Mouse (Mus musculus): ENCODE measurements around the gene Gm28048. TPM values are rescaled to one million over a fixed set of nuclear protein-coding genes. Genes with fewer than 3 reads are reported as not detected.

Gm28048 gene
- polyA plus RNA-seq, 1 experiment from 2014 or later: 9.4 TPM

DNA sequence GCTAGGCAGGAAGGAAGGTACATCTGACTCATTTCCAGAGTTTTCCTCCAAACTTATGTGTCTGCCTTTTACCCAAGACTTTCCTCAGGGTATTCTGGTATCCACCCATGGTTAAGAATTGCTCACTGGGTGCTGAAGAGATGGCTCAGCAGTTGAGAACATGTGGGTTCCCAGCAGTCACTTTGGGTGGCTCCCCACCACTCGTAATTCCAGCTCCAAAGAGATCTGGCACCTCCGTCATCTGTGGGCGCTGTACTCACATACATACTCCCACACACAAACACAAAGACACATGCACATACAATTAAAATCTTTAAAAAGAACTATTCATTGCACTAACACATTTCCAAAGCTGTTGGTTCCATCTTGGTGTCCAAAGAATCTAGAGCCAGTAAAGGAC, 92.7 kb downstream of the Gm28048 start:
- no peak overlapping the region for H3K4me3 ChIP-seq
- H3K27me3 ChIP-seq (replicated peaks): no peaks in the 10 kb centered on the region
- 95% methylated on average over 3 of the region's 3 CpGs for WGBS
- no peaks in the 10 kb centered on the region for H3K36me3 ChIP-seq
- no peaks in the 10 kb centered on the region for H3K9me3 ChIP-seq (replicated peaks)
- H3K9ac ChIP-seq: no peak overlapping the region
- H3K4me1 ChIP-seq (replicated peaks): peaks cover 10% of the 10 kb centered on the region
- no peak overlapping the region for H3K4me2 ChIP-seq
- no peak overlapping the region for H3K27ac ChIP-seq (ENCODE audit: poor library complexity, severe bottlenecking)
- no peak for ATAC-seq (ENCODE audit: insufficient number of reproducible peaks, low FRiP score)

GRCm38 (mm10) chr11:22886991-22887390, 94.9 kb downstream of the Gm28048 start:
- Histone ChIP-seq H3K27ac (ENCODE audit: poor library complexity, severe bottlenecking) (no peak overlapping the region), H3K27me3 (replicated peaks) (no peaks in the 10 kb centered on the region), H3K9me3 (replicated peaks) (no peaks in the 10 kb centered on the region), H3K4me2 (no peak overlapping the region), H3K4me1 (replicated peaks) (peaks cover 10% of the 10 kb centered on the region), H3K9ac (no peak overlapping the region), H3K4me3 (no peak overlapping the region), H3K36me3 (no peaks in the 10 kb centered on the region)
- WGBS: 87% methylated on average over 4 of the region's 4 CpGs
- no peak for ATAC-seq (ENCODE audit: insufficient number of reproducible peaks, low FRiP score)

DNA sequence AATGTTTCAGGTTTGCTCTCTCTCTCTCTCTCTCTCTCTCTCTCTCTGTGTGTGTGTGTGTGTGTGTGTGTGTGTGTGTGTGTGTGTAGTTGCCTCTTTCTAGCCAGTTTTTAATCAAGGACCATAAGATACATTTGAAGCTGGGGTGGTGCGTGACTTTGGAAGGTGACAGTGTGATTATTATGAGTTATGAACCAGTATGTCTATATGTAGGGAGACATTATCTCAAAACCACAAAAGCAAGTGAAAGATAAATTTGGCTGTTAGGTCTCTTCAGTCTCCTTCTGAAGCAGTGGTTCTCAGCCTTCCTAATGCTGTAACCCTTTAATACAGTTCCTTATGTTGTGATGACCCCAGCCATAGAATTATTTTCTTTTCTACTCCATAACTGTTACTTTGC, 96.5 kb downstream of the Gm28048 start:
- H3K4me2 ChIP-seq: no peak overlapping the region
- H3K4me1 ChIP-seq (replicated peaks): peaks cover 10% of the 10 kb centered on the region
- no peak overlapping the region for H3K9ac ChIP-seq
- no peak overlapping the region for H3K27ac ChIP-seq (ENCODE audit: poor library complexity, severe bottlenecking)
- no peaks in the 10 kb centered on the region for H3K36me3 ChIP-seq
- WGBS: 84% methylated on average over 1 of the region's 1 CpGs
- ATAC-seq (ENCODE audit: insufficient number of reproducible peaks, low FRiP score): no peak
- H3K9me3 ChIP-seq (replicated peaks): no peaks in the 10 kb centered on the region
- H3K4me3 ChIP-seq: no peak overlapping the region
- H3K27me3 ChIP-seq (replicated peaks): no peaks in the 10 kb centered on the region

GRCm38 (mm10) chr11:22883676-22884075, 98.2 kb downstream of the Gm28048 start:
- Histone ChIP-seq H3K9me3 (replicated peaks) (no peaks in the 10 kb centered on the region), H3K27ac (ENCODE audit: poor library complexity, severe bottlenecking) (no peak overlapping the region)
- WGBS: 75% methylated on average over 2 of the region's 2 CpGs

DNA sequence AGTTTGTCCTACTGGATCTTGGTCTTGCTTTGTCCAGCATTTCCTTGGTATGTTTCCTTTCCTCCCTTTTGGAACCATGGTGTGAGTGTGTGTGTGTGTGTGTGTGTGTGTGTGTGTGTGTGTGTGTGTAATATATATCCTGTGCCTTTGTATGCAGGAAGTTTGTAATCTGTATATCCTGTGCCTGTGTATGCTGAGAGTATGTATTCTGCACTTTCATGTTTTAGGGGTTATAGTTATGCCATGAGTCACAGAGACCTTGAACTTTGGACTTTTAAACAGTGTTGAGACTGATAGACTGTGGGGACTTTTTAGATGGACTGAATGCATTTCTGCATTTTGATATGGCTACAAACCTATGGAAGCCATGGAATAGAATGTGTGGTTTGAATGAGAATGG, 99.0 kb downstream of the Gm28048 start:
- H3K4me2 ChIP-seq: no peak overlapping the region
- no peak for ATAC-seq (ENCODE audit: insufficient number of reproducible peaks, low FRiP score)

More at GRCm38 (mm10) chr11:22883676-22884075, 98.2 kb downstream of the Gm28048 start:
- no peak for ATAC-seq (ENCODE audit: insufficient number of reproducible peaks, low FRiP score)
- H3K4me2 ChIP-seq: no peak overlapping the region
- H3K4me3 ChIP-seq: no peak overlapping the region
- no peak overlapping the region for H3K9ac ChIP-seq
- peaks cover 8% of the 10 kb centered on the region for H3K4me1 ChIP-seq (replicated peaks)
- no peaks in the 10 kb centered on the region for H3K36me3 ChIP-seq
- H3K27me3 ChIP-seq (replicated peaks): no peaks in the 10 kb centered on the region

DNA sequence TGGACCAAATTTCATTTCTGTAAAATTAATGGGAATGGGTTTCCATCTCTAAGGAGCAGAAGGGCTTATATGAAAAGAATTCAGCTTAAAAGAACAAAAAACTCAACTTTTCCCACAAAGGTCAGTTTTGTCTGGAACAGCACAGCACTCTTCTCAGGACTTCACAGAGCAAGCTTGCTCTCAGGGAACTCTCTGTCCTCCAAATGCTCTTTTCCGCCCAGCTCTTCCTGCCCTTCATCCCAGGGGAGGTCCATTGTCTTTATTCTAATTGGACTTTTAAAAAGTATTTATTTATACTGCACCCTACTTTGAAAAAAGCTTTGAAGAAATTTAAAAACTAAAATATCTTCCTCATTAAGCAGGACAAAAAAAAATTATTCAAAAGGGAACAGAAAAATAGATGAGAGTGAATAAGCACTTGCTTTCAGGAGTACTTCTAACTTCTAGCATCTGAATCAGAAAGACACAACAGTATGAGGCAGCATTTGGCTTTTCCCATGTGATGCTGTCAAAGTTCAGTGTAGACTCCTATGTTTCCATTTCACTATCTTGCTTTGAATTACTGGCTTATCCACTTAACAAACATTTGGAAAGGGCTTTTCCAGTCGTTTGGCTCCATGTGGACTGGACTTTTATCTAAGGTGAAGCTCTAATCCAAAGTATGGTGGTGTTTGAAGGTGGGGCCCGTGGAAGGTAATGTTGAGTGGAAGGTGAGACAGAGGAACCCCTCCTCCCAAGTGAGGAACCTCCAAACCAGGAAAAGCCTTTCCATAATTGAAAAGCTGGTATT, 101.3 kb downstream of the Gm28048 start:
- no peaks in the 10 kb centered on the region for H3K36me3 ChIP-seq
- H3K4me2 ChIP-seq: no peak overlapping the region
- no peak for ATAC-seq (ENCODE audit: insufficient number of reproducible peaks, low FRiP score)
- no peaks in the 10 kb centered on the region for H3K4me1 ChIP-seq (replicated peaks)
- H3K4me3 ChIP-seq: no peak overlapping the region
- H3K27ac ChIP-seq (ENCODE audit: poor library complexity, severe bottlenecking): no peak overlapping the region
- H3K9me3 ChIP-seq (replicated peaks): no peaks in the 10 kb centered on the region
- WGBS: 47% methylated on average over 3 of the region's 3 CpGs
- H3K9ac ChIP-seq: no peak overlapping the region
- no peaks in the 10 kb centered on the region for H3K27me3 ChIP-seq (replicated peaks)

More for the DNA sequence above, 99.0 kb downstream of the Gm28048 start:
- Histone ChIP-seq H3K4me3 (no peak overlapping the region), H3K9me3 (replicated peaks) (no peaks in the 10 kb centered on the region), H3K4me1 (replicated peaks) (peaks cover under 1% of the 10 kb centered on the region; the same call in 1 of the 2 replicates), H3K9ac (no peak overlapping the region), H3K27me3 (replicated peaks) (no peaks in the 10 kb centered on the region), H3K36me3 (no peaks in the 10 kb centered on the region), H3K27ac (ENCODE audit: poor library complexity, severe bottlenecking) (no peak overlapping the region)

- 89% methylated on average over 4 of the region's 4 CpGs for WGBS
- Histone ChIP-seq H3K36me3 (no peaks in the 10 kb centered on the region), H3K4me2 (no peak overlapping the region), H3K27me3 (replicated peaks) (no peaks in the 10 kb centered on the region), H3K27ac (ENCODE audit: poor library complexity, severe bottlenecking) (no peak overlapping the region), H3K4me3 (no peak overlapping the region), H3K9ac (no peak overlapping the region), H3K9me3 (replicated peaks) (no peaks in the 10 kb centered on the region), H3K4me1 (replicated peaks) (no peaks in the 10 kb centered on the region)
- ATAC-seq (ENCODE audit: insufficient number of reproducible peaks, low FRiP score): no peak
Measured at GRCm38 (mm10) chr11:22879645-22880044, 102.2 kb downstream of the Gm28048 start.

GRCm38 (mm10) chr11:22876680-22877330, 105.1 kb downstream of the Gm28048 start:
- Histone ChIP-seq H3K4me2 (no peak overlapping the region), H3K4me3 (no peak overlapping the region), H3K9me3 (replicated peaks) (no peaks in the 10 kb centered on the region), H3K27me3 (replicated peaks) (no peaks in the 10 kb centered on the region), H3K4me1 (replicated peaks) (0 out of 2 replicates have a peak, but pooled peaks cover 3% of the 10 kb centered on the region), H3K36me3 (no peaks in the 10 kb centered on the region), H3K9ac (no peak overlapping the region), H3K27ac (ENCODE audit: poor library complexity, severe bottlenecking) (no peak overlapping the region)
- ATAC-seq (ENCODE audit: insufficient number of reproducible peaks, low FRiP score): no peak
- 58% methylated on average over 3 of the region's 3 CpGs for WGBS

DNA sequence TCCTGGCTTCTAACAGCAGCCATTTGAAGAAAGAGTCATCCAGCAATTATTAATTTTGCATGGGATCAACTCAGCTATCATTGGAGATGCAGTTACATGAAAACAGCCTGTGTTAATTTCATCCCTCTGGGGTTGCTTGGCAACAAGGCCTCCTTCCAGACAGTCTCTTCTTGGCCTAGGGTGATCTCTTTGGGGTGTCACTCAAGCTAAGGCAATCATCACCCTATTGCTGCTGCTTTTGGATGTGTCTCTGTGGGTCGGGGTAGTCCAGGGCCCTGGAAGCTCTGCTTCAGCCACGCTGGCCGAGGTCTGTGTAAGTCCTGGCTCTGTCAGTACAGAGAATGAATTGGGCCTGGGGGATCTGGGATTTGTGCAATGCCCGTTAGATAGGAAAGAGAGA, 106.6 kb downstream of the Gm28048 start:
- WGBS: 77% methylated on average over 4 of the region's 4 CpGs

DNA sequence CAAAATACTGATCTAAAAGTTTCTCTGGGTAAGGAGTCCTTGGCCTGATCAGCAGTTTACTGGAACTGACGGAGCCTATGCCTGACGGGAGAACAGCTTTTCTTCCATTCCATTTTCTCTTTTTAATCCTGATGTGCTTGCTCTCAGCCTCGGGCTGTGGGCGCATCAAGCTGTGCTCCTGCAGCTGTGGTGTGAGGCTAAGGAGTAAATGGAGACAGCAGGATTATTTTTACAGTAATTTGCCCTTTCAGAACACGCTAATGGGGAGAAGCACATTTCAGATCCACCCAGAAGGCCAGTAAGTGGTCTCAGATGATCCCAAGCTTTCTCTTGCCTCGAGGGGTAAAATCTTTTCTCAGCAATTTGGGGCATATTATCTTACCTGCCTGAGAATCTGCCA, 107.1 kb downstream of the Gm28048 start:
- no peak overlapping the region for H3K4me2 ChIP-seq
- H3K4me1 ChIP-seq (replicated peaks): 0 out of 2 replicates have a peak, but pooled peaks cover 3% of the 10 kb centered on the region
- no peak overlapping the region for H3K27ac ChIP-seq (ENCODE audit: poor library complexity, severe bottlenecking)
- no peaks in the 10 kb centered on the region for H3K9me3 ChIP-seq (replicated peaks)
- no peaks in the 10 kb centered on the region for H3K36me3 ChIP-seq
- H3K4me3 ChIP-seq: no peak overlapping the region
- no peak overlapping the region for H3K9ac ChIP-seq
- H3K27me3 ChIP-seq (replicated peaks): no peaks in the 10 kb centered on the region
- ATAC-seq (ENCODE audit: insufficient number of reproducible peaks, low FRiP score): no peak
- 77% methylated on average over 6 of the region's 6 CpGs for WGBS

More for the DNA sequence above, 106.6 kb downstream of the Gm28048 start:
- Histone ChIP-seq H3K27me3 (replicated peaks) (no peaks in the 10 kb centered on the region), H3K4me2 (no peak overlapping the region), H3K36me3 (no peaks in the 10 kb centered on the region), H3K9me3 (replicated peaks) (no peaks in the 10 kb centered on the region), H3K4me1 (replicated peaks) (0 out of 2 replicates have a peak, but pooled peaks cover 3% of the 10 kb centered on the region), H3K27ac (ENCODE audit: poor library complexity, severe bottlenecking) (no peak overlapping the region), H3K4me3 (no peak overlapping the region), H3K9ac (no peak overlapping the region)
- ATAC-seq (ENCODE audit: insufficient number of reproducible peaks, low FRiP score): no peak

GRCm38 (mm10) chr11:22873383-22873782, 108.5 kb downstream of the Gm28048 start:
- H3K4me1 ChIP-seq (replicated peaks): 0 out of 2 replicates have a peak, but pooled peaks cover 3% of the 10 kb centered on the region
- H3K4me3 ChIP-seq: no peak overlapping the region
- no peak overlapping the region for H3K4me2 ChIP-seq
- no peak overlapping the region for H3K9ac ChIP-seq
- WGBS: 58% methylated on average over 4 of the region's 4 CpGs
- no peaks in the 10 kb centered on the region for H3K9me3 ChIP-seq (replicated peaks)
- ATAC-seq (ENCODE audit: insufficient number of reproducible peaks, low FRiP score): no peak
- H3K27me3 ChIP-seq (replicated peaks): no peaks in the 10 kb centered on the region
- H3K27ac ChIP-seq (ENCODE audit: poor library complexity, severe bottlenecking): no peak overlapping the region
- H3K36me3 ChIP-seq: no peaks in the 10 kb centered on the region

Data from heart, embryonic 12.5 days (tissue).